Mouse (Mus musculus) spleen, postnatal 4 days (tissue): ENCODE data around the gene Cers4.

Source experiments
- DNase-seq, 2 experiments: peaks; one replicate each; pipeline ENCODE4 v3.0.0; 2022; ENCODE audit warnings: low spot score in 2 of 2

The Cers4 gene

DNA sequence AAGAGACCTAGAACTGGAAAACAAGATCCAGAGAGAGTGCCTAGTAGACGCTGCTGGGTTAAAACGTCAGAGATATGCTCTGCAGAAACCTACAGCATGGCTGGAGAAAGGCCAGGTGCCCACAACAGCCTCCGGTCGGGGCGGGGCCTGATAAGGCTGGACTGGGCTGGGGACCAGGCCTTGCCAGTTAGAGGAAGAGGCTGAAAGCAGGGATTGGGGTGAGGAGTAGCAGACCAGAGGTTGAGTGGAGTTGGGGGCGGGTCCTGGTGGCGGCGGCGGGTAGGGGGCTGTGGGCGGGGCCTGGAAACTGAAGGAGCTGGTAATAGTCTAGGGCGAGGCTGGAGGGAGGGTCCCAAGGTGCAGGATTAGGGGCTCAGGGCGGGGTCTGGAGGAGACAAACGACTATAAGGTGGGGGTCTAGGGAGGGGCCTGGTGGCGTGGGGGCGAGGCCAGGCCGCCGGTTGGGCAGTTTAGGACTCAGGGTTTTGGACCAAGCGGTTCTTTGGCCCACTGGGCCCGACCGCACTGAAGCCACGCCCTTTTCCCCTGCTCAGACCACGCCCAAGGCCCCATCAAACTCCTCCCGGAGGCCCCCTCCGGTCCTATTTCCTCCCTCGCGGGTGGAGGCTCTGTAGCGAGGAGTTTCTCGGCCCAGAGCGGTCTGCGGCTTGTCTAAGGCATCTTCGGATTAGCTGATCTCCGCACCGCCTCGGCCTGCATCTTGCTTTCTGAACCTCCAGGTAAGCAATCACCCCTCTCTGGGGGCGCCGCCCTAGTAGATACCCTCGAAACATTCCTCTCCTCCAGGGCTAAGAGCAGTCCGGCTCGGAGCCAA, at the start of gene Cers4:
Gene Cers4 (plus strand): TSS at position 176 of the 835 bp plus-strand sequence.
- DNase-seq: peak; percentile 82 to 87

DNA sequence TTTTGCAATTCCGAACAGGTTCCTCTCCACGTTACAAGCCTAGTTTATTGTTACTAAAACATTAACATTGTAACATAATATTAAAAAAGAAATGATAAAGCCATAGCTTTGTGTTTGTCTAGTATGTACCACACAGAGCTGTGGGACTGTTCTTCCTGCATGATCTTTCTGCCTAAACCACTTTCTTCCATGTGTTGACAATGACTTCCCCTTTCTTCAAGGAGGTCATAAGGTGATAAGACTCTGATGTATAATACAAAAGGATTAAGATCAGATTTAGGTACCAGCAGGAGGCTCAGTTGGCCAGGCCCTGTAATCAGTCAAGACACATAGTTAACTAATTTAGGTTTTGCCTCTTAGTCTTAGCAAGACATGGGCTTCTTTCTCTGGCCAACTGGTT, 34.7 kb upstream of the Cers4 start:
- DNase-seq: no peak

DNA sequence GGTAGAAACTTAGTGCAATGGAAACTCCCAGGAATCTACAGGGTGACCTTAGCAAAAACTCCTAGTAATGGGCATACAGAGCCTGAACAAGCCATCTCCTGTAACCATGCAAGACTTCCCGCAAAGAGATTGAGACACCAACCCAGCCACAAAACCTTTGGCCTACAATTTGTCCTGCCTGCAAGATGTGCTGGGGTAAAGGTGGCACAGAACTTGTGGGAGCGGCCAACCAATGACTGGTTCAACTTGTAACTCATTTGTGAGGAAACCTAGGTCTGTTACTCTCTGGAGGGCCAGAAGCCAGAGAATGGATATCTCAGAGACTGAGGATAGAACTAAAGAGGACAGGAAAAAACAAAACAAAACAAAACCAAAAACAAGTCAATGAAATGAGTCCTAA, 29.8 kb upstream of the Cers4 start:
- DNase-seq: no peak

DNA sequence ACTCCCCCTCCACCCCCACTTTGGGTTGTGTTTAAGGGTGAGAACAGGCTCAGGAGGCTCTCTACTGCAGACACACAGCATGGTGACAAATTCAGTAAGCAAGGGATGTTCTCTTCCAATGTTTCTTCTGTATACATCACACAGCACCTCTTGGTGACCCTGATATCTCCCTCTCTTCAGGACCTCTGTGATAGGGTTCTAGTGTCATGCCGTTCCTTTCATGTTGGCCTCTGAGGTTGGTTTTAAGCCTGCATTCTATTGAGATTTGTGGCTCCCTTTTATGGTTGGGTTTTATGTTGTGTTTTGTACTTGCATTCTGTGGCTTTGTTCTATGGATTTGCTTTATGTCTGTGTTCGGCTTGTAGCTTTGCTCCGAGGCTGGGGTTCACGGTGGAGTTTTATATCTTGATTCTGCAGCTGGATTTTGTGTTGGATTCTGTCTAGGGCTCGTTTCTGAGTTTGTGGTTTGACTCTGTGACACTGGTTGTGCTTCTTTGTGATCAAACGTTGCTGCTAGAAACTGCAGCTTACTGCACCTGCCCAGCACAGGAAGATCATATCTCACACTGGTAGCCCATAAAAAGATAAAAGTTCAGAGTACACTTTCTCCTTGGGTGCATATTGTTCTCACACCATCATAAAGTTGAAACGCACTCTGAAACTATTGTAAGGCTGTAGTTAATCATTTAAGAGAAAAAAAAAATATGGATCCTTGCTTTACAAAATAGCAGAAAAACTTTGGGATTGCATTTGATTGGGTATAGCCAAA, 18.2 kb upstream of the Cers4 start:
- DNase-seq: no peak

DNA sequence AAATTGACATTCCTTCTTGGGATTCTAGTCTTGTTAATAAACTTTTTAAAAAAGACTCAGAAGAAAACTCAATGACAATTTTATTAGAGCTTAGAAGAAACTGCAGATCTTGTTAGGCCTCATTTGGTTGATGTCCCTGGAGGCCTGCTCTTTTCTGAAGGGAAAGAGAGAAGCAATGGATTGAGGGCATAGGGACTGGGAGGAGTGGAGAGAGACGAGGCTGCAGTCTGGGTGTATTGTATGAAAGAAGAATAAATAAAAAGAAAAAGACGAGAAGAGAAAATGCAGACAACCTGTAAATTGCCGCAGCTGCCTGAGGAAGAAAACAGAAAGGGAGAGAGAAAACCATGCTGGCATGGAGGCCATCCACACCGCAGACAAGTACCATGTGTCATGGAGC, 11.7 kb upstream of the Cers4 start:
- DNase-seq: no peak

DNA sequence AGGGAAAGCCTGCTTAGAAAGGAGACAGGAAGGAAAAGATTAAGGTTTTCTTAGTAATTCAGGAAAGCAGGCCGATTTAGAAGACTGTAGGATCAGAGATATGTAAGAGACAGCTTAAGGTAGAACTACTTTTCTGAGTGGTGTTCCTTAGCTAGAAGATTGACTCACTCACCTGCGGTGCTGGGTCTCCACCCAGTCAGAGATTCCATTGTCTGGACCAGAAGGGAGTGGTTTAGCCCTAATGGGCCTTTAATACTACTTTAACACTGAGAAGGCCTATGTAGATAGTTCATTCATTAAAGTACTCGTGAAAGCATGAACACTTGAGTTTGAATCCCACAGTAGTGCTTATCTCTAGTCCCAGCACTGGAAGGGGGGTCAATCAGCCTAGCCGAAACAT, 11.2 kb upstream of the Cers4 start:
- DNase-seq: no peak

DNA sequence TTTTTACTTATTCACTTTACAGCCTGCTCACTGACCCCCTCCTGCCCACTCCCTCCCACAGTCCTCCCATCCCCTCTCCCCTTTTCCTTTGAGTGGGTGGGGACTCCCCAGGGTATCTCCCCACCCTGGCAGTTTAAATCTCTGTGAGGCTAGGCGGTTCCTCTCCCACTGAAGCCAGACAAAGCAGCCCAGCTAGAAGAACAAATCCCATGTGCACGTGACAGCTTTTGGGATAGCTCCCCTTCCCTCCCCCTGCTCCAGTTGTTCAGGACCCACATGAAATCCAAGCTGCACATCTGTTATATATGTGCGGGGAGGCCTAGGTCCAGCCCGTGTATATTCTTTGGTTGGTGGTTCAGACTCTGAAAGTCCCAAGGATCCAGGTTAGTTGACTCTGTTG, 10.3 kb upstream of the Cers4 start:
- no peak for DNase-seq

DNA sequence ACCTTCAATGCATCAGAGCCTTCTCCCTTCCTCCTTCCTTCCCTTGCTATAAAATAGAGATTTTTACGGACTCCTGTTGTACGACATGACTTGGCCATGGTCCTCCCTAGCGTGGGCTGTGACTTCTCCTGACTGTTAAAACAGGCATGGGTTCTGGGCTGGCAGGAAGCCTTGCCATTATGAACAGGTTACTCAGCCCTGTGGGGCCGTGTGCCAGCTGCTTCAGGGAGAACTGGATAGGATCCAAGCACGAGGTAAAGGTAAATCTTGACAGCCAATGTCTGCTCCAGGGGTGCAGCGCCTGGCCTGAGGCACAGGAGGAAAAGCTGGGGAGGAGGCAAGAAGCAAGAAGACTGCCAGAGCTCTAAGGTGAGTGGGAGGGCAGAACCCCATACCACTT, 9.5 kb upstream of the Cers4 start:
- no peak for DNase-seq

DNA sequence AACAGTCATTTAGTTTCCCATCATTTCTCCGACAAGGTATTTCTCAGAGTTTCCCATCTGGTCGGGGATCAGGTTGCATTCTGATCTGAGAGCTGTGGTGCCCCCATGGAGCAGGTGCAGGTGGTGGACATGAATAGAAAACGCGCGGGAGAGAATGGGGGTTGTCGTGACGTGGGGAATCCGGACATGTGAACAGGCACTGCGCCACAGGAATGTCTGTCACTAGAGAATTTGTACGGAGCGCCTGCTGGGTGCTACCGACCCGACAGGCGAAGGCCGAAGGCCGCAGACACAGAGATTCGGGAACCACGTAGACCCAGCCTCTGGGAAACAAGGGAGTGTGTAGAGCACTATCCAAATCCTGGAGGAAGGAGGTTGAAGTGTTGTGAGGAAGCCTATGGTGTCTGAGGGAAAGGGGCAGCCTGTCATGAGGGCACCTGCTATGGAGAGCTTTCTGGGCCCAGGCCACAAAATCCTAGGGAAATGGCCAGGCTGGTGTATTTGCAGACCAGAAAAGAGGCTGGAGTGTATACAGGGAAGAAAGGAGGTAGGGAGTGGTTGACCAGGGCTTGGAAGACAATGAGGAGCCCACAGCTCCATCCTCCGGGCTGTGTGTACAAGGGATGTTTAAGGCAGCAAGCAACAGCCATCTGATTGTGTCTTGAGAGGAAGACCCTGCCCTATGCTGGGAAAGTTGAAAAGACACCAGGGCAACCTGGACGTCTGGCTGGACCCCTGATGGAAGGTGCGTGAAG, 1.0 kb downstream of the Cers4 start:
- peak; percentile 14 to 64 for DNase-seq

DNA sequence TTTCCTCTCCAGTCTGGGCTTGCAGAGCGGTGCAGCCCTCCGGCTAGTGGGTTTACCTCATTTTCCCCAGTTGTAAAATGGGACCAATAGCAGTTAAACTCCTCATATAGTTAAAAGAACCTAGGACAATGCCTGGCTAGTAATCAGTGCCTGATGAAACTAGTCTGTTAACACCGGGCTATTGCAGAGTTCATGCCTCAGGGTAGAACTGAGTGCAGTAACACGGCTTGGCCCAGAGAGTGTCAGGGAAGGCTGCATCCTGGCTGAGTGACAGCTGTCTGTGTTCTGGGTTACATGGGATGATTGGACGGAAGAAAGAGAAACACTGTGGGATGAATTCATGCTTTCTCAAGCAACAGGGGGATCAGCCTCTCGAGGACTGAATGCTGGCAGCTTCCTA, 3.1 kb downstream of the Cers4 start:
- DNase-seq: no peak

DNA sequence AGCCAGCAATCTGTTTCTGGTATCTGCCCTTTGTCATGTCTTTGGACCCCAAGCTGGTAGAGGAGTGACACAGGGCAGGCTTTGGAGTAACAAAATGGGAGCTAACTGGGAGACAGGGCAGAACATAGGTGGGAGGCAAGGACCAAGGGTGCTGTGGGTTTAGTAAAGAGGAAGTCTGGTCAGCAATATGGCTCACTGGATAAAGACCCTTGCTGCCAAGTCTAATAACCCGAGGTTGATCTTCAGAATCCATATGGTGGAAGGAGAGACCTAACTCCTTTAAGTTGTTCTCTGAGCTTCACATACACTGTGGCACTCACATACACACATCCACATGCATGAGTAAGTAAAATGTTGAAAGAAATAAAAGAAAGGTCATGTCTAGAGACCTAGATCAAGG, 4.8 kb downstream of the Cers4 start:
- no peak for DNase-seq

DNA sequence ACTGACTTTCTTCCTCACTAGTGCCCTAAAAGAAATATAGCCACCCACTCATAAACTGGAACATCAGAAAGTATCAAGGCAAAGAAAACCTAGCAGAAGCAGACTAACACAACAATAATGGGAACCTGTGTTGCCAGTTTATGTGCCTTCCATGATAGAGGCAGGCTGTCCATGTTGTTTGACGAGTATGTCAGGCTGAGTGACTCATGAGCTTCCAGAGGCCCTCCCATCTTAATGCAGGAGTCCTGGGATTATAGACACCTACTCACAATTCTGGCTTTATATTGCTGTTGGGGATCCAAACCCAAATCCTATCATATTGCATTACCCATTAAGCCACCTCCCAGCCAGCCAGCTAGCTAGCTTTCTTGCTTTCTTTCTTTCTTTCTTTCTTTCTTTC, 12.5 kb downstream of the Cers4 start:
- DNase-seq: no peak

DNA sequence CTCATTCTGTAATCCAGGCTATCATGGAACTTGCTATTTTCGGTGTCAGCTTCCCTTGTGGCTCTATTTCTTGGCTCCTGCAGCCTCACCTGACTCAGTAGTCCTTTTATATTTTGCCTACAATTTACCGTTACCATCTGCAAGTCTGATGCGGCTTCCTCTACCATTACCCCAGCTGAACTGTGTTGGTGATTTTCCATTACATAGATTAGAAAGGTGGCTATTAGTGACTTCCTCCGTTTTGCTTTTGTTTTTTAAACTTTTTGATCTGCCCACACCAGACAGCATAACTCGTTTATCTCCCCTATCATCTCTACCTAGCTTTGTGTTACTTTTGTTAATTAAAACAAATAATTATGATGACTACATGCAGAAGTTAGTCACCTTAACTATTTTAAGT, 14.7 kb downstream of the Cers4 start:
- DNase-seq: no peak

DNA sequence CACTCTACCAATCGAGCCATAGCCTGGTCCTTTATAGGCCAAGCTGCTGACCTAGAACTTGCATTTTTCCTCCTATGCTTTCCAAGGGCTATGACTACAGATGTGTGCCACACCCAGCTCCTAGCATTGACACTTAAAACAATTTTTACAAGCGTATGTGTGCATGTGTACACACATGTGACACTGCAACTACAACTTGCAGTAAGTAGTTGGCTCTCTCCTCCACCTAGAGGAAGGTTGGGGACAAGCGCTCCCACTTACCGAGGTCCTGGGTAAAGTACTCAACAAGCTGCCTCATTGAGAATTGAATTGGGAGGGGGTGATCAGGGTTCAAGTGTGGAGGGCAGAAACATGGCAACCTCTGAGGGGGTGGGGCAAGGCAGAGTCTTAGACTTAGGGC, 18.0 kb downstream of the Cers4 start:
- no peak for DNase-seq

DNA sequence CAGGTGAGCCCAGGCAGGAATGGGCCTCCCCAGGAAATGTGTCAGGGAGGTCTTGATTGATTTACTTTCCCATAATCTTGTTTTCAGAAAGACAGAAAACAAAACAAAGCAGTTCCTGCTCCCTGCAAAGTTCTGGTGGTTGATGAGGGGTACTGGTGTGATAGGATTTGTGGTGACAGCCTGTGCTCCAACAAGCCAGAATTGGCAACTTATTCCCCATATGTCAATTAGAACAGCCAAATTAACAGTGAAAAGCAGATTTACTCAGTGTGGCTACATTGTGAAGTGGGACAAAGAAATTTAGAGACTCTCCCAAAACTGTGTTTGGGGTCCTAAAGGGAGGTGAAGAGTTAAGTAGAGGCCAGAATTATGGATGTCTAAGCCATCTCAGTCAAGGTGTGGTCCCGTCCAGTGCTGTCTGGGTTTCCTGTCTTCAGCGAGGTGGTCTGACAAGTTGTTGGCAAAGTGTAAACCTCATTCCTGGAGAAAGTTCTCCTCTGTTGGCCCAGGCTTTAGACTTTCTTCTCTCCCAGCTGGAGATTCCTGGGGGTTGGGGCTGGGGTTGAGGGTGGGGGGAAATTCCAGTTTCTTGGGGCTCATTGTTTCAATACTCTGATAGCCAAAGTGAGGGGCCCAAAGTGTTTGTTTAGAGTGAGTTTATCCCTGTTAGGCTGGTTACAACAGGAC, 18.7 kb downstream of the Cers4 start:
- DNase-seq: no peak

DNA sequence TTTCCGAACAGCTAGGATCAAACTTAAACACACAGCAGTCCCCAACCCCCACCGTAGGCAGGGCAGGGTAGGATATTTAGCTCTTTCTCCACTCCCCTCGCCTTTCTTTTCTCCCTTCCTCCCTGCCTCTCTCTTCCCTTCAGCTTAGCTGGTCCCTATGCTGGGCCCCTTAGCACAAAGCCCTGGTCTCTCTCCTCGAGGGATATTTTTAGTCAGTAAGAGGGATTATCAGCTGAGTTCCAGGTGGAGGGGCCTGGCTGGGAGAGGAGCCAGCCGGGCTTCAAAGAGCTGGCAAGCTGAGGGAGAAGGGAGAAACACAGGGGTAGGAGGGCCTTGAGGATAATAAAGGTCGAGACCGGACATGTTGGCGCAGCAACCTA, 19.3 kb downstream of the Cers4 start:
- DNase-seq: no peak

DNA sequence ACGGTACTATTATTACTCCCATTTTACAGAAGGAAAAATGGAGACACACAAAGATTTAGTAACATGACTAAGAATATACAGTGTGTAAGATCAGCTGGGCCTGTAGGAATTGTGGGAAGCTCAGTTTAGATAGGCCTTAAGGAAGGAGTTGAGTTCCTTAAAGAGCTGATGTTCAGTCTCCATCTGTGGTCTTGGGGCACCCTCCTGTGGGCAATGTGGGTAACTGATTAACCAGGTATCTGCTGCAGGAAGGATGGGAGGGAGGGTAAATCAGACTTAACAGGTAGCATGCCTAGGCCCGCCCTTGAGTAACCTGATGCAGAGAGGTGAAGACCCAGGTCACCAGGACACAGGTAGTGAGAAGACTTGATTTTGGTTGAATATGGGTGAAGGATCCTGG, 23.3 kb downstream of the Cers4 start:
- DNase-seq: no peak

DNA sequence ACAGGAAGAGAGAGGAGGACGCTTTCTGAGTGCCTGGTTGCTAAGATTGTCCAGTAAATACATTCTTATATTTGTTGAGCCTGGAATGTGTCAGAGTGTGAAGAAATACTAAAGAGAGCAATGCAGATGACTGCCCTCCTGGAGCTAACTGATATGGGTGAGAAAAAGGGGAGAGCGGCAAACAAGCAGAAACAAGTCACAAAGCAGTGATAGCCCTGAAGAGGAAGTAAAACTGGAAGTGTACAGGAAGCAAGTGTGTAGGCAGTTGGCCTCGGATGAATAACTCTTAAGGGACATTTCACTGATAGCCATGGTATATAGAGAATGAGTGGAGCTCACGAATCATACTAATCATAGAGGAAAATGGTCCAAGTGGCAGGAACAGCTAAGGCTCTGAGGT, 28.6 kb downstream of the Cers4 start:
- no peak for DNase-seq

DNA sequence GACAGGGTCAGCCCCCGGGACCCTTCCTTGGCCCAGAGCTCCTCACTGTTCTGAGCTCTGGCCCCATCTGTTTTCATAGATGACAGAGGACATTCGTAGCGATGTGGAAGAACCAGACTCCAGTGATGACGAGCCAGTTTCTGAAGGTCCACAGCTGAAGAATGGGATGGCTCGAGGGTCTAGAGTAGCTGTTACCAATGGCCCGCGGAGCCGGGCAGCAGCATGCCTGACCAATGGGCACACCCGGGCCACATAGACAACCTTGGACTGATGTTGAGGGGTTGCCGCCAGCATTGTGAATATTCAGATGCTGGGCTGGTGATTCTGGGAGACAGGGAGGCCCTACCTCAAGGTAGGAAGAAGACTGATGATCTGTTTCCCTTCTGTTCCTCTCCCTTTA, 30.7 kb downstream of the Cers4 start:
- no peak for DNase-seq
